Mouse (Mus musculus): Measurements from ENCODE around the gene Teddm2. TPM values are rescaled to one million over a fixed set of nuclear protein-coding genes. Genes with fewer than 3 reads are reported as not detected.

The Teddm2 gene
- polyA plus RNA-seq (2016; fragmentation: Nextera tagmentation; extraction: Ambion mirVana) = 0.66 and 0.77 TPM in 2 replicates

DNA sequence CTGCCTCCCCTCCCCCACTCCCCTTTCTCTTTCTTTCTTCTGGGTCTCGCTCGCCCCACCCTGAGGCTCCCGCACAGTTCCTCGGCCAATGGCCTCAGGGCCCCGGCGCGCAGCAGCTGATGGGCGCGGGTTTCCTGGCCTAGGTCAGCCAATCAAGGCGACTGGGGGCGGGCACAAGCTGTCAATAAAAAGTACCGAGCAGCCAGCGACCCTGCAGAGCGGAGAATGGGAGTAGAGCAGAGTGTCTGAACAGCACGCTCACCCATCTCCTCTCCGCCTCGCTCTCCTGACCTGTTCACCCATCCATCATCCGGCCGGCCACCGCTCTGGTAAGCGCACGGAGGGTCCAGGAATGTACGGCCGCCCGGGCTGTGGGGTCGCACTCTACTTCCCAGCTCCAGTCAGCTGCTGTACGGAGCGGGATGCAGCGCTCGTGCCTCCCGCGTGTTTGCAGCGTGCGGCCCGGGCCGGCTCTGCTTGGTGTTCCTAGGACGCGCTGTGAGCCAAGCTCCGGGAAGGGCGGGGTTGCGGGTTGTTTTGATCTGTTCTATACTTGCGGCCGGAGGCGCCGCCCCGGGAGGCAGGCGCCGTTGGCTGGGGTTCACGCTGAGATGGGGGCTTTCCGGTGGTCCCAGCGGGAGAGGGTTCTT is at the start of gene Teddm2, which contains the start of gene Glul:
Gene Teddm2, minus strand, starts transcription at position 498 of the 650 bp plus-strand sequence.
Gene Glul, plus strand, starts transcription at position 214 of the 650 bp plus-strand sequence.
- Histone ChIP-seq H3K27me3 (no peaks in the 10 kb centered on the region), H3K9me3 (replicated peaks) (no peaks in the 10 kb centered on the region), H3K4me2 (replicated peaks) (peak within 1 kb of the TSS; percentile 87), H3K4me1 (peaks cover 26% of the 10 kb centered on the region), H3K9ac (peak within 1 kb of the TSS; percentile 94), H3K27ac (peak within 1 kb of the TSS; percentile 96), H3K36me3 (peaks cover 21% of the 10 kb centered on the region), H3K4me3 (peak within 1 kb of the TSS; percentile 86)
- WGBS = under 1% methylated on average over 50 of the region's 51 CpGs
- peak; percentile 97 for ATAC-seq (ENCODE audit: low FRiP score)

GRCm38 (mm10) chr1:153947837-153948236 is 47.8 kb upstream of the Teddm2 start:
- H3K9me3 ChIP-seq (replicated peaks) = no peaks in the 10 kb centered on the region
- no peak overlapping the region for H3K4me2 ChIP-seq (replicated peaks)
- peaks cover 5% of the 10 kb centered on the region; the same call in 1 of the 2 replicates for H3K4me1 ChIP-seq
- H3K36me3 ChIP-seq = no peaks in the 10 kb centered on the region
- H3K27me3 ChIP-seq = no peaks in the 10 kb centered on the region
- H3K9ac ChIP-seq = no peak overlapping the region
- no peak for ATAC-seq (ENCODE audit: low FRiP score)
- no peak overlapping the region for H3K4me3 ChIP-seq
- no peak overlapping the region for H3K27ac ChIP-seq
- WGBS = 94% methylated on average over 6 of the region's 6 CpGs

GRCm38 (mm10) chr1:153946971-153947370 is 46.9 kb upstream of the Teddm2 start:
- whole genome bisulfite sequencing = 19% methylated on average over 7 of the region's 7 CpGs
- H3K36me3 ChIP-seq = no peaks in the 10 kb centered on the region
- H3K9ac ChIP-seq = no peak overlapping the region
- no peaks in the 10 kb centered on the region for H3K9me3 ChIP-seq (replicated peaks)
- no peak overlapping the region for H3K27ac ChIP-seq
- no peak overlapping the region for H3K4me2 ChIP-seq (replicated peaks)
- no peak overlapping the region for H3K4me3 ChIP-seq
- no peaks in the 10 kb centered on the region for H3K27me3 ChIP-seq
- no peak for ATAC-seq (ENCODE audit: low FRiP score)
- H3K4me1 ChIP-seq = peaks cover 5% of the 10 kb centered on the region; the same call in 1 of the 2 replicates

DNA sequence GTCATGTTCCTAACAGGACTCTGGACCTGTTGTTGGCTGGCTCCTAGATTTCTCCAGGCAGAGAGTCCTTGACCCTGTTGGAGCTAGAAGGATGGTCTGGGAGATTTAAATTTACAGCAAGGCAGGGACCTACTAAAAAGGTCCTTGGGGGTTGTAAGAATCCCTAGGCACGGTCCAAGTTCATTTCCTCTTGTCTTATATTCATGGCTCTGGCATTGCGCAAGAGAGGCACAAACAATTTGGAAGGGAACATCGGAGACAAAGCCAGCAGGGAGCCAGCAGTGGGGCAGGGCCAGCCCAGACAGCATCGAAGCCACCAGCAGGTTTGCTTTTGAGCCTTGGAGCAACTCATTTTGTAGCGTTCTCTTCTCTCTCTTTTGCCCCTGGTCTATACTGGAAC is 45.2 kb upstream of the Teddm2 start:
- Histone ChIP-seq H3K4me1 (peaks cover 5% of the 10 kb centered on the region; the same call in 1 of the 2 replicates), H3K4me2 (replicated peaks) (no peak overlapping the region), H3K9me3 (replicated peaks) (no peaks in the 10 kb centered on the region), H3K27ac (no peak overlapping the region), H3K4me3 (no peak overlapping the region), H3K36me3 (no peaks in the 10 kb centered on the region), H3K27me3 (no peaks in the 10 kb centered on the region), H3K9ac (no peak overlapping the region)
- no peak for ATAC-seq (ENCODE audit: low FRiP score)
- whole genome bisulfite sequencing = 77% methylated on average over 5 of the region's 5 CpGs

DNA sequence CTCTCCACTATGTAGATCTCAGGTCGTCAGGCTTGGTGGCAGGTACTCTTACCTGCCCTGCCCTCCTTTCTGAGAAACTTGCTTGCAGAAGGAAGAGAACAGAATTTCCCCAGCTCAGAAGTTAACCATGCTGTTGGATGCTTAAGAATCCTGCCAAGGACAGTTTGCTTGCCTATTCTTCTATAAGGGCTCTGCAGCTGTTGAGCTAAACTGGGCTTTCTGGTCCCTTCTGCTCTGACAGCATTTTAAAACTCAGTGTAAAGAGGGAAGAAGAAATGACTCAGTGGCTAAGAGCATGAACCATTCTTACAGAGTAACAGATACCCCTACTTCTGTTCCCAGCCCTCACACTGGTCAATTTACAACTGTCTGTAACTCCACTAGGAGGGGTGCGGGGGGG is 41.0 kb upstream of the Teddm2 start:
- Histone ChIP-seq H3K9ac (no peak overlapping the region), H3K4me3 (no peak overlapping the region), H3K27ac (no peak overlapping the region), H3K27me3 (no peaks in the 10 kb centered on the region), H3K36me3 (no peaks in the 10 kb centered on the region), H3K9me3 (replicated peaks) (no peaks in the 10 kb centered on the region), H3K4me1 (no peaks in the 10 kb centered on the region), H3K4me2 (replicated peaks) (no peak overlapping the region)
- WGBS = 90% methylated on average over 2 of the region's 2 CpGs
- no peak for ATAC-seq (ENCODE audit: low FRiP score)

GRCm38 (mm10) chr1:153937025-153937424 is 37.0 kb upstream of the Teddm2 start:
- H3K4me1 ChIP-seq = no peaks in the 10 kb centered on the region
- H3K27me3 ChIP-seq = no peaks in the 10 kb centered on the region
- WGBS = 100% methylated on average over 2 of the region's 2 CpGs
- no peak overlapping the region for H3K27ac ChIP-seq
- ATAC-seq (ENCODE audit: low FRiP score) = no peak
- no peaks in the 10 kb centered on the region for H3K9me3 ChIP-seq (replicated peaks)
- no peaks in the 10 kb centered on the region for H3K36me3 ChIP-seq
- H3K4me2 ChIP-seq (replicated peaks) = no peak overlapping the region
- H3K9ac ChIP-seq = no peak overlapping the region
- H3K4me3 ChIP-seq = no peak overlapping the region

DNA sequence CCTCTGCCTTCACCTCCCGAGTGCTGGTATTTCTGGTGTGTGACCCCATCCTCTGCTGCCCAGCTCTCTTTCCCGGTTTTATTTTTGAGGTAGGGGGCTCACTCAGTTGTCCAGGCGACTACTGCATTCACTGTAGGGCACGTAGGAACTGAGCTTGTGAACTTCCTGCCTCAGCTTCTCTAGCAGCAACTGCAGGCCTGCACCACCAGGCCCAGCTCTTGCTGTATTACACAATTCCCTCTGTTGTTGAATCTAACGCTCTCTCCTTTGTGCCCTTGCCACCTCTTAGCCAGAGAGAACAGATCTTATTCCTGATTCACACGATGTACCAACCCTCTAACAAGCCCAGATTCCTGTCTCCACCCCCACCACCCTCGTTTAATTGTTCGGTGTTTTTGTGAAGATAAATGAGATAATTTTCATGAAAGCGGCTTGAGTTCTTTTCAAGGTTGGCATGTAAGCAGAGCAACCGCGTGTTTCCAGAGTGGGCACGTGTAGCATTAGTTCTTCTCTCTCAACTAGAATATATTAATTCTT is 35.9 kb upstream of the Teddm2 start:
- 80% methylated on average over 12 of the region's 12 CpGs for WGBS
- no peak for ATAC-seq (ENCODE audit: low FRiP score)
- no peaks in the 10 kb centered on the region for H3K36me3 ChIP-seq
- no peak overlapping the region for H3K4me2 ChIP-seq (replicated peaks)
- H3K27ac ChIP-seq = no peak overlapping the region
- no peak overlapping the region for H3K4me3 ChIP-seq
- H3K4me1 ChIP-seq = no peaks in the 10 kb centered on the region
- no peak overlapping the region for H3K9ac ChIP-seq
- no peaks in the 10 kb centered on the region for H3K27me3 ChIP-seq
- H3K9me3 ChIP-seq (replicated peaks) = no peaks in the 10 kb centered on the region

GRCm38 (mm10) chr1:153933772-153934171 is 33.7 kb upstream of the Teddm2 start:
- no peak overlapping the region for H3K4me2 ChIP-seq (replicated peaks)
- H3K9me3 ChIP-seq (replicated peaks) = no peaks in the 10 kb centered on the region
- no peak overlapping the region for H3K4me3 ChIP-seq
- H3K27ac ChIP-seq = no peak overlapping the region
- no peaks in the 10 kb centered on the region for H3K36me3 ChIP-seq
- no peaks in the 10 kb centered on the region for H3K27me3 ChIP-seq
- H3K9ac ChIP-seq = no peak overlapping the region
- no peak for ATAC-seq (ENCODE audit: low FRiP score)
- H3K4me1 ChIP-seq = no peaks in the 10 kb centered on the region
- WGBS = 48% methylated on average over 1 of the region's 1 CpGs

DNA sequence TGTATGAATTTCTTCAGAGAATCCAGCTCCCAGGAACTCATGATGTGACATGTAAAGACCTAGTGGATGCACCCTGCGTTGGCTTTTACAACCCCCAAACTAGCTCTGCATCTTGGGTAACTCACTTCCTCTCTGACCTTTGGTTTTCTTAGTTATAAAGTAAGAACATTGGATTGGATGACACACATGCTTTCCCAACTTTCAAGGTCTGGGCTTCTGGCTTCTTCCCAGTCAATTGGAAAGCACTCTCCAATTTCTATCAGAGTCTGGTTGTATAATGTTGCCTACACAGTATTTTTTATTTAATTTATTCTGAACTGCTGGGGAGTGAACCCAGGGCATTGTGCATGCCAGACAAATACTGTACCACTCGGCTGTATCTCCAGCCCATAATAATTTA is 30.4 kb upstream of the Teddm2 start:
- H3K4me3 ChIP-seq = no peak overlapping the region
- ATAC-seq (ENCODE audit: low FRiP score) = no peak

DNA sequence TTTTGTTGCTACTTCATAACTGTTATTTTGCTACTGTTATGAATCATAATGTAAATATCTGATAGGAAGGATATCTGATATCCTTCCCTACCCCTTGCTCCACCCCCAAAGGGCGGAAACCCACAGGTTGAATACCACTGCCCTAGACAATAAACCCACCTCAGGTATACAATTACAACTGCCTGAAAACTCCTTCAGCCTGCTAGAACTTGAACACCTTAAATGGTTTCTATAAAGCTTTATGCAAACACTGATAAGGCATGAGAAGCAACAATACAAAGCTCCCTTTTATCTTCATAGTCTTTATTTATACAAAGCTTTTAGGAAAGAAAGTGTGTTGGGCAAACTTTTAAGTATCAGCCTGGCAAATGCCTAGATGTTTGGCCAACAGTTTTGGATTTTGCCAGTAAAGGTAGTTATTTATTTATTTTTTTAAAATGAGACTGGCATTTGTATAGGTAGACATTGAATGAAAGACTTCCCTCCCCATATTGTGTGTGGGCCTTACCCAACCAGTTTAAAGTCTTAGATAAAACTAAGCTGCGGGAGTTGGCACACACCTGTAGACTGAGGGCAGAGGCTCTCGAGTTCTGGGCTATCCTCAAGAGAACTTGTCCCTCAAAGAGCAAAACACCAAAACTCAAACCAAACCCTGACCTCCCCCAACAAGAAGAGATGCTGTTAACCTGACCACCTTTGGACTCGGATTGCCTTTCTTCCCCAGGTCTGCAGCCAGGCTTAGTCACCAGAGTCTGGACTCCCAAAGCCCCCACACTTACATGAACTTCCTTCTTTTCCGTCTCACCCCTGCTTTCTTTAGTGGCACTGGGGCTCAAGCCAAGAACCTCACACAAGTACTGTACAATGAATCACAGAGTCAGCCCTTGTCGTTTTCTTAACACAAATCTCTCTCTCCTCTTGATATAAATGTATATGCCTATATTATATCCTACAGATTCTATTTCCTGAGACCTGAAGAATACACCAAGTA is 24.7 kb upstream of the Teddm2 start:
- no peaks in the 10 kb centered on the region for H3K9me3 ChIP-seq (replicated peaks)
- H3K4me1 ChIP-seq = peaks cover 2% of the 10 kb centered on the region; the same call in 1 of the 2 replicates
- no peak overlapping the region for H3K4me2 ChIP-seq (replicated peaks)
- WGBS = 90% methylated on average over 6 of the region's 6 CpGs
- H3K9ac ChIP-seq = no peak overlapping the region
- no peaks in the 10 kb centered on the region for H3K27me3 ChIP-seq
- no peak for ATAC-seq (ENCODE audit: low FRiP score)
- no peak overlapping the region for H3K4me3 ChIP-seq
- H3K27ac ChIP-seq = no peak overlapping the region
- H3K36me3 ChIP-seq = no peaks in the 10 kb centered on the region

More for the DNA sequence above, 30.4 kb upstream of the Teddm2 start:
- Histone ChIP-seq H3K9me3 (replicated peaks) (no peaks in the 10 kb centered on the region), H3K27me3 (no peaks in the 10 kb centered on the region), H3K4me2 (replicated peaks) (no peak overlapping the region), H3K9ac (no peak overlapping the region), H3K27ac (no peak overlapping the region), H3K4me1 (no peaks in the 10 kb centered on the region), H3K36me3 (no peaks in the 10 kb centered on the region)
- 80% methylated on average over 2 of the region's 2 CpGs for WGBS

DNA sequence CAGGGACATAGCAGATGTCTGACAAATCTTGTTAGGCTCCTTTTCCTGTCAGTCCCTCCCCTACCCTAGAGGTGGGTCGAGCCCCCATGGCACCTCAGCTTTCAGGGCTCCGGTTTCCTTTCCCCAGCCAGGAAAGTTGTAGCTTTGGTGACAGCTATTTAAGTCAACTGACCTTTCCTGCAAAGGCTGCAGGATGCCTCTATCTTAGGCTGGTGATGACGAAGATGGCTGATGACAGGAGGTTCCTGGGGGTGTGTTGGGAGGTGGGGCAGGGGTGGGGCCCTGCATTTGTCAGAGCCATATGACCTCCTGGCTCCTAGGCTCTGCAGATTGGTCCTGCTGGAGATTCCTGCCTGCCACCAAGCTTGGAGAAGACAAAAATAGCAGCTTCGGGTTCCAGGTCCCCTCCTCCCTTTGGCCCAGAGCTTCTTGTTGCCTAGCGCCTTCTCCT is 22.6 kb upstream of the Teddm2 start:
- no peak overlapping the region for H3K4me2 ChIP-seq (replicated peaks)
- H3K9ac ChIP-seq = no peak overlapping the region
- no peaks in the 10 kb centered on the region for H3K36me3 ChIP-seq
- peaks cover 2% of the 10 kb centered on the region; the same call in 1 of the 2 replicates for H3K4me1 ChIP-seq
- no peaks in the 10 kb centered on the region for H3K9me3 ChIP-seq (replicated peaks)
- no peaks in the 10 kb centered on the region for H3K27me3 ChIP-seq
- ATAC-seq (ENCODE audit: low FRiP score) = no peak
- H3K27ac ChIP-seq = no peak overlapping the region
- 38% methylated on average over 5 of the region's 5 CpGs for WGBS
- H3K4me3 ChIP-seq = no peak overlapping the region

DNA sequence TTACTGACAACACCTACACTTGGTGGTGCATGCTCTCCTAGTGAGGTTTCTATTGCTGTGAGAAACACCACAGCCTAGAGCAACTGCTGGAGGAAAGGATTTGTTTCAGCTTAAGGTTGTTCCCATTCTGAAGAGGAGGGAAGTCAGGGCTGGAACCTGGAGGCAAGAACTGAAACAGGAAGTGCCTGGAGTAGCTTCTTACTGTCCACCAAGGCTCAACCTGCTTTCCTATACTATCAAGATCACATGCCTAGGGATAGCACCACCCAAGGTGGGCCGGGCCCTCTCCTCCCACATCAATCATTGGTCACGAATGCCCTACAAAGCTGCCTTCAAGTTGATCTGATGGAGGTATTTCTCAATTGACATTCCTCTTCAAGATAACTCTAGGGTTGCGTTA is 21.6 kb upstream of the Teddm2 start:
- no peak for ATAC-seq (ENCODE audit: low FRiP score)
- H3K9ac ChIP-seq = no peak overlapping the region
- WGBS = 90% methylated on average over 3 of the region's 3 CpGs
- H3K4me1 ChIP-seq = peaks cover 2% of the 10 kb centered on the region; the same call in 1 of the 2 replicates
- no peaks in the 10 kb centered on the region for H3K9me3 ChIP-seq (replicated peaks)
- H3K27ac ChIP-seq = no peak overlapping the region
- H3K27me3 ChIP-seq = no peaks in the 10 kb centered on the region
- no peaks in the 10 kb centered on the region for H3K36me3 ChIP-seq
- H3K4me3 ChIP-seq = no peak overlapping the region
- H3K4me2 ChIP-seq (replicated peaks) = no peak overlapping the region
